27 mouse cellular contexts compared by ENCODE assay signal in the genomic region with DNA sequence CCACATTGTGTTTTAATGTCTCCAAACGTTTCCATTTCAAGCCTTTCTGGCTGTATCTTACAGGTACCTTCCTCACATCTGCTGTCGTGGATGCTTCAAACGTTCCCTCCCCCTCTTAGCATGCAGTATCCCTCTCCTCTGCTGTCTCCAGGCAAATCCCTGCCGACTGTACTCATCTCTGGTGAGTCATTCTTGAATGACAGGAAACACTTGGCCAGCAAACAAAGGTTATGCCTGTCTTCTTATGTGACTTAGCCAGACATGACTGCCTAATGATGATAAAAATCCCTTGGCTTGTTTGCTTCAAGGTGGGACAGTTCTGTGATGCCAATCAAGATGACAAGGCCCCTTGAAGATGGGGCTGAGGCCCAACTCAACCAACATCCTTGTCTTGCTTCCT. TPM values are rescaled to one million over a fixed set of nuclear protein-coding genes. Genes with fewer than 3 reads are reported as not detected.
"Had no signal": no experiment of that assay in that cellular context is flagged by ENCODE, and none has a peak within 500 bp of the region (broad histone marks: within the 10 kb centered on the region; RNA-seq: fewer than 3 reads in every experiment).

No protein-coding gene starts in this region.

- DNase-seq: kidney, adult 9 months; kidney, postnatal 14 days; kidney, postnatal 4 days; layer of hippocampus, adult 9-11 months; liver; lung, adult 18-20 months; lung, postnatal 10 days; retina, postnatal 1 day; right cerebral cortex, postnatal 25 days; spleen, adult 18-20 months; thymus, adult 18-20 months; thymus, postnatal 14 days; thymus, postnatal 4 days had no signal

- H3K36me3 ChIP-seq: limb, embryonic 10.5 days; limb, embryonic 13.5 days; liver, embryonic 12.5 days; liver, embryonic 15.5 days; lung, embryonic 15.5 days; midbrain, embryonic 10.5 days; neural tube, embryonic 13.5 days; stomach, embryonic 15.5 days had no signal

- H3K4me3 ChIP-seq: layer of hippocampus, adult 2 months; limb, embryonic 10.5 days; limb, embryonic 13.5 days; liver, embryonic 12.5 days; liver, embryonic 15.5 days; lung, embryonic 15.5 days; megakaryocyte, embryonic 14.5 days; midbrain, embryonic 10.5 days; midbrain, embryonic 13.5 days; myocyte; neural tube, embryonic 13.5 days; stomach, embryonic 15.5 days had no signal

- H3K27ac ChIP-seq: layer of hippocampus, adult 2 months; limb, embryonic 10.5 days; limb, embryonic 13.5 days; liver, embryonic 12.5 days; liver, embryonic 15.5 days; lung, embryonic 15.5 days; macrophage; midbrain, embryonic 10.5 days; midbrain, embryonic 13.5 days; neural tube, embryonic 13.5 days; stomach, embryonic 15.5 days had no signal

- H3K27me3 ChIP-seq: limb, embryonic 13.5 days; liver, embryonic 12.5 days; liver, embryonic 15.5 days; lung, embryonic 15.5 days; megakaryocyte, embryonic 14.5 days; midbrain, embryonic 13.5 days; neural tube, embryonic 13.5 days; stomach, embryonic 15.5 days had no signal

- H3K4me1 ChIP-seq: limb, embryonic 10.5 days; liver, embryonic 12.5 days; liver, embryonic 15.5 days; lung, embryonic 15.5 days; megakaryocyte, embryonic 14.5 days; midbrain, embryonic 10.5 days; midbrain, embryonic 13.5 days; neural tube, embryonic 13.5 days; stomach, embryonic 15.5 days had no signal

RNA-seq across cellular contexts. Expression of a gene that starts 26.7 kb away (rescaled TPM):
- total RNA-seq: monocyte, adult 5-6 weeks had no signal
- polyA plus RNA-seq: macrophage had no signal
